Mouse (Mus musculus): ENCODE results near the gene Cyth1.

GRCm38 (mm10) chr11:118266666-118267046, 18.3 kb upstream of the Cyth1 start:
- TF ChIP-seq CTCF (IDR thresholded peaks at IDR 0.05) (peak; percentile 57), EP300 (IDR thresholded peaks at IDR 0.05; ENCODE audit: insufficient read depth, low read depth, low read length) (no peak), POLR2A (IDR thresholded peaks at IDR 0.05; ENCODE audit: insufficient read depth, low read depth, low read length) (no peak)
